Mouse (Mus musculus) forebrain, embryonic 12.5 days (tissue): Measurements from ENCODE around the gene Acp5. TPM values are rescaled to one million over a fixed set of nuclear protein-coding genes. Genes with fewer than 3 reads are reported as not detected.

Experiments used
- ATAC-seq: fragments of 200-750 bp; cut with Nextera tagmentation; 2 replicates; pipeline ENCODE4 v1.8.0; 2017; ENCODE audit warnings: moderate TSS enrichment; ENCODE audit not compliant: low FRiP score
- H3K27ac ChIP-seq: fragments of 300-500 bp; sonication (generic); 2 replicates; pipeline ENCODE4 v1.5.1; 2016; ENCODE audit warnings: mild to moderate bottlenecking
- H3K27me3 ChIP-seq: fragments of 300-500 bp; sonication (generic); 2 replicates; pipeline ENCODE4 v1.6.1; 2016; ENCODE audit warnings: mild to moderate bottlenecking
- H3K36me3 ChIP-seq: fragments of 300-500 bp; sonication (generic); replicated peaks from 2 replicates; pipeline ENCODE4 v1.6.1; 2016; ENCODE audit warnings: mild to moderate bottlenecking
- H3K4me1 ChIP-seq: fragments of 300-500 bp; sonication (generic); 2 replicates; pipeline ENCODE4 v1.6.1; 2016
- H3K4me2 ChIP-seq: fragments of 300-500 bp; sonication (generic); 2 replicates; pipeline ENCODE4 v1.6.1; 2016; ENCODE audit warnings: mild to moderate bottlenecking, moderate library complexity
- H3K4me3 ChIP-seq: fragments of 300-500 bp; sonication (generic); replicated peaks from 2 replicates; pipeline ENCODE4 v1.5.1; 2016; ENCODE audit warnings: mild to moderate bottlenecking
- H3K9ac ChIP-seq: fragments of 300-500 bp; sonication (generic); 2 replicates; pipeline ENCODE4 v1.6.1; 2016; ENCODE audit warnings: mild to moderate bottlenecking
- H3K9me3 ChIP-seq: fragments of 300-500 bp; sonication (generic); 2 replicates; pipeline ENCODE4 v1.6.1; 2016
- WGBS: fragments of 180-500 bp; shearing (Covaris S2); methylation state at CpG from one replicate; pipeline ENCODE4 v1.1.7; 2016; 5-methylcytosine and 5-hydroxymethylcytosine counted together
- polyA plus RNA-seq: library from polyadenylated mRNA; unstranded; fragments of >200 nt; fragmentation: Nextera tagmentation; extraction: Ambion mirVana; gene quantifications from 2 replicates; pipeline ENCODE4 v1.2.1, GENCODE M21; 2016

The Acp5 gene
- polyA plus RNA-seq = 3.6 and 6.6 TPM in 2 replicates

DNA sequence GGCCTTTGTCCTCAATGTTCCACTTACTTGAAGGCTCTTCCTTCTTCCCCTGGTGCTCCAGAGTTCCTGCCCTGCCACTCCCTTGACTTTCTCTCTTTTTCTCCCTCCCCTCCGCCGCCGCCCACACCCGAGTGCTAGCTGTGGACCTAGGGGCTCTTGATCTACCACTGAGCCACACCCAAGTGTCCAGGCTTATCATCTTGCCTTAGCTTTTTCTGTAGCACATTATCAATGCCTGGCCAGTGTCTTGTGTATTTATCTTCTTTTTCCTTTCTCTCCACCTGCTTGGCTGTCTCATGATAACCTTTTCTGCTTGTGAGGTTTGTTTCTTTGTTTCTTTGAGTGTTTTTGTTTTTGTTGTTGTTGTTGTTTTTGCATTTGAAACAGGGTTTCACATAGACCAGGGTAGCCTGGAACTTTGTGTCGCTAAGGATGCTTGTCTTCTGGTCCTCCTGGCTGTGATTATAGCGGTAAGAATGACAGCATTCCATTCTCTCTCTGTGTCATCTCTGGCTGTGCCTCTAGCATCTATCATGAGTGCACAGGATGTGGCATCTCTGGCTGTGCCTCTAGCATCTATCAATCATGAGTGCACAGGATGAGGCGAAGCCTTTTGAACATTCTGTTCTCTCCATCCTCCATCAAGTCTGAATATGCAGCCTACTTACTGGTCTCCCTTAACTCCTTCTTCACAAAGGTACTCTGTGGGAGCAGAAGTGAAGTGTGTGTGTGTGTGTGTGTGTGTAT lies at the start of gene Acp5:
Gene Acp5 (minus strand): TSS at position 68 of the 747 bp plus-strand sequence.
- 81% methylated on average over 7 of the region's 7 CpGs for WGBS
- no peaks in the 10 kb centered on the region for H3K9me3 ChIP-seq
- H3K4me2 ChIP-seq = no peak within 1 kb of the TSS
- H3K4me3 ChIP-seq = no peak within 1 kb of the TSS
- H3K9ac ChIP-seq = no peak within 1 kb of the TSS
- H3K27me3 ChIP-seq = peaks cover 37% of the 10 kb centered on the region
- peaks cover 19% of the 10 kb centered on the region; the same call in 1 of the 2 replicates for H3K4me1 ChIP-seq
- H3K36me3 ChIP-seq = no peaks in the 10 kb centered on the region
- no peak for ATAC-seq
- no peak within 1 kb of the TSS for H3K27ac ChIP-seq

DNA sequence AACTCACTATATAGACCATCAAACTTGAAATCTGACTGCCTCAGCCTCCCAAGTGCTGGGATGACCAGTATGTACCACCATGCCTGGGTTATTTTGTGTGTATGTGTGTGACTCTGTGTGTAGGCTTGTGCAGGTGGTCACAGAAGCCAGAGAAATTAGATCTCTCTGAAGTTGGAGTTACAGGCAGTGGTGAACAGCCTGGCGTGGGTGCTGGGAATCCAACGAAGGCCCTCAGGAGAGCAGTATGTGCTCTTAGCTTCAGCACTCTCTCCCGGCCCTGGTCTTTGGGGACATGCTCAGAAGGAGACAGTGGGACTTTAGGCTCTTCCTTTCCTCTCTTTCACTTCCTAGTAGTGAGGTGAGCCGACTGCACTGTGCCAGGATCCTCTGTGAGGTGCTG lies 36.8 kb upstream of the Acp5 start:
- Histone ChIP-seq H3K4me3 (no peak overlapping the region), H3K27me3 (no peaks in the 10 kb centered on the region), H3K9ac (no peak overlapping the region), H3K9me3 (peaks cover 9% of the 10 kb centered on the region; the same call in 1 of the 2 replicates), H3K4me2 (no peak overlapping the region), H3K36me3 (no peaks in the 10 kb centered on the region), H3K27ac (no peak overlapping the region), H3K4me1 (no peaks in the 10 kb centered on the region)
- 90% methylated on average over 4 of the region's 4 CpGs for WGBS
- ATAC-seq = no peak

DNA sequence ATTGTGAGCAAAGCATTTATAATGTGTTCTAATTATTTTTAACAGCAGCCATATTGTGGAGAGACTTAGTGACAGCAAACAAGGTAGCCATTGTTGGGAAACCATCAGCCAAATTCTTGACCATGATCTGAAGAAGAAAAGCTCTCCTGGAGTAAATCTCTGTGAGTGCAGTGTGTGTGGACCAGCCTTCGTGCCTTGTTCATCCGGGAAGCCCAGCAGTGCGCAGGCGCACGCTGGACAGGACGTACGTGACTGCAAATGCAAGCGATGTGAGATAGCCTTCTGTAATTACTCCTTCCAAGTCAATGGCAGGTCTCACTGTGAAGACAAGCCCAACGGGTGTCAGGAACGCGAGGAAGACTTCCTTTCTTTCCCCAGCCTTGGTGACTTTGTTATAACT lies 33.8 kb upstream of the Acp5 start:
- Histone ChIP-seq H3K4me1 (peaks cover 9% of the 10 kb centered on the region), H3K9me3 (peaks cover 6% of the 10 kb centered on the region), H3K36me3 (no peaks in the 10 kb centered on the region), H3K9ac (no peak overlapping the region), H3K27ac (no peak overlapping the region), H3K4me2 (no peak overlapping the region), H3K4me3 (no peak overlapping the region), H3K27me3 (no peaks in the 10 kb centered on the region)
- no peak for ATAC-seq
- 96% methylated on average over 11 of the region's 11 CpGs for WGBS

DNA sequence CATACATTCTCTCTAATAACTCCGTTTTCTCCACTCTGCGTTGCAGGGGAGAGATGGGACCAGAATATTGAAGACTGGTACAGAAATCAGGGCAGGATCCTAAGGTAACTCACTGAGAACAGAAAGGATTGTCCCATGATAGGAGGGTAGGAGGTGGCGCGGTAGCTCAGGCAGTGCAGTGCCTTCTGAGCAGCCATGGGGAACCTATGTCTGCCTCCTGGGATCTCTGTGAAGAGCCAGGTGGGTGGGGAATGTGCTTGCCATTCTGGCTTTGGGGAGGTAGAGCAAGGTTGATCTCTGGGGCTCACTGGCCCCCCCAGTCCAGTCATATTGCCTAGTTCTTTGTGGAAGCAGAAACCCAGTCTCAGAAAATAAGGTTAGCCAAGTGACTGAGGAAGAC lies 32.2 kb upstream of the Acp5 start:
- Histone ChIP-seq H3K9ac (no peak overlapping the region), H3K27ac (no peak overlapping the region), H3K36me3 (no peaks in the 10 kb centered on the region), H3K4me2 (no peak overlapping the region), H3K4me3 (no peak overlapping the region), H3K27me3 (peaks cover 9% of the 10 kb centered on the region; the same call in 1 of the 2 replicates), H3K9me3 (peaks cover 6% of the 10 kb centered on the region), H3K4me1 (peaks cover 9% of the 10 kb centered on the region)
- WGBS = 97% methylated on average over 4 of the region's 4 CpGs
- no peak for ATAC-seq

DNA sequence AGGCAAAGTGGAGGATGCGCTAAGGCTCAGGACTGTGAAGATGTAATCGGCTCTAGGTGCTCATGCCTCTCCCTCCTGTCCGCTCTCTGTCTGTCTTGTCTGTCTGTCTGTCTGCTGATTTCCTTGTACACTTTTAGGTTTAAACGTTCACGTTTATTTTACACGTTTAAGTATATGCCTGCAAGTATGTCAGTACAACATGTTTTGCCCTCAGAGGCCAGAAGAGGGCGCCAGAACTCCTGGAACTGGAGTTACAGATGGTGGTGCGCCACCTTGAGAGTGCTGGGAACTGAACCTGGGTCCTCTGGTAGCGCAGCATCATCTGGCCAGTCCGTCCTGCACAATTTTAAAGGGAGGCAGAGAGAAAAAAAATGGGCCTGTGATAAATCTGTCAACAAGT lies 31.2 kb upstream of the Acp5 start:
- peaks cover 9% of the 10 kb centered on the region for H3K4me1 ChIP-seq
- no peaks in the 10 kb centered on the region for H3K36me3 ChIP-seq
- peaks cover 6% of the 10 kb centered on the region for H3K9me3 ChIP-seq
- H3K4me2 ChIP-seq = no peak overlapping the region
- no peak overlapping the region for H3K4me3 ChIP-seq
- ATAC-seq = no peak
- no peak overlapping the region for H3K9ac ChIP-seq
- H3K27me3 ChIP-seq = peaks cover 9% of the 10 kb centered on the region; the same call in 1 of the 2 replicates
- H3K27ac ChIP-seq = no peak overlapping the region
- 92% methylated on average over 10 of the region's 10 CpGs for WGBS

DNA sequence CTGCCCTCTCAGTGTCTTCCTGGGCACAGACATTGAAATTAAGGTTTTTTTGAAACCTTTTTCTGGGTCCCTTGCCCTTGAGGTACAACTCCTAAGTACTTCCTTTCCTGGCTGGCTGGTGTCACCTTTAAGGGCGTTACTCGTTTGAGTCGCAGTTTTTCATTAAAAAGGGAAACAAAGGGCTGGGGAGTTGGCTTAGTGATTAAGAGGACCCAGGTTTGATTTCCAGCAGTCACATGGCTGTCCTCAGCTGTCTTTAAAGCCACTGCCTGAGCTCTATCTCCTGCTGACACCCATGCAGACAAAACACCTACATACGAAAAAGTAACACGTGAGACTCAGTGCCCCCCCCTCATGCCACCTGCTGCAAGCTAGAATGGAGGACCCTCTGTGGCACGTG lies 30.5 kb upstream of the Acp5 start:
- ATAC-seq = no peak
- no peak overlapping the region for H3K4me2 ChIP-seq
- 46% methylated on average over 6 of the region's 6 CpGs for WGBS
- H3K36me3 ChIP-seq = no peaks in the 10 kb centered on the region
- no peak overlapping the region for H3K4me3 ChIP-seq
- H3K27me3 ChIP-seq = peaks cover 9% of the 10 kb centered on the region; the same call in 1 of the 2 replicates
- H3K27ac ChIP-seq = no peak overlapping the region
- peaks cover 9% of the 10 kb centered on the region for H3K4me1 ChIP-seq
- H3K9ac ChIP-seq = no peak overlapping the region
- H3K9me3 ChIP-seq = peaks cover 6% of the 10 kb centered on the region

DNA sequence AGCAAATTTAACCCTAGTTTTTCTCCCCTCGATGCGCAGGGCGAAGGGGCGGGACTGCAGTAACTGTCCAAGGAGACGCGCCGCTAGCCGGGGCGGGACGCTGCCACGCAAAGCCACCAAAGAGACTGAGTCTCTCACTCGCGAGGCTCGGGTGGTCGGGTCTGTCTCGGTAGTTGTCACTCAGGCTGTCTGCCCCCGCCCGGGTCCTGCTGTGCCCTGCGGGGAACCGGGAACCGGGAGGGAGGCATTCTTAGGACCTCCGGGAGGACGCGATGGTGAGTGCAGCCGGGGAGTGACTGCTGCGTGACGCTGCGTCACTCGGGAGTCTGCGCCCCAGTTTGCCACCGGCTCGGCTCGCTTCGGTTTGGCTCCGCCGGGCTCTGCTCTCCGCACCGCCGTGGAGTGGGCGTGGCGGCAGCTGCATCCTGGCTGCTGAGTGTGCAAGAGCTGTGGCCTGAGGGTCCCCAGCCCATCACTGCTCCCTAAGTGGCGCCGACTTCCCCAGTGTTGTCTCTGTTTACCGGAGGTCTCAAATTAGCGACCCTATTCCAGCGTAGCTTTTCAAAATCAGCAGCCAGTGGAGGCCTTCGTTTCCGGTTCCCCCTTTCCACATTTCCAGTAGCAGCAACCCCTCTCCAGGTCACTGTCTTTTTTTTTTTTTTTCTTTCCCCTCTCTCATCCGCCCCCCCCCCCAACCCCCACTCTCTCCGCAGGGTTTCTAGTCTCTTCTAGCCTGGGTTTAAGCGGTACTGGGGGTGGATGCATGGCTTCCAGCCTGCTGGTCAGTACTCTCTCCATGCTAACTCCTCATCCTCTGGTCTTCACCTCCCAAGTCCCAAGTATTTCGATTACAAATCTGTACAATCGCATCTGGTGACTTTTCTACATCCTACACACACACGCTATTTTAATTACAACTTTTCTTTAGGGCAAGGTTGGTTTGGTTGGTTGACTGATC lies 29.5 kb upstream of the Acp5 start:
- peaks cover 9% of the 10 kb centered on the region; the same call in 1 of the 2 replicates for H3K27me3 ChIP-seq
- ATAC-seq = peak; percentile 90
- WGBS = 2% methylated on average over 45 of the region's 54 CpGs
- peak overlapping the region; percentile 75 for H3K9ac ChIP-seq
- no peaks in the 10 kb centered on the region for H3K36me3 ChIP-seq
- H3K9me3 ChIP-seq = peaks cover 6% of the 10 kb centered on the region
- H3K4me2 ChIP-seq = peak overlapping the region; percentile 94
- H3K4me1 ChIP-seq = peaks cover 9% of the 10 kb centered on the region
- peak overlapping the region; percentile 54 for H3K4me3 ChIP-seq
- peak overlapping the region; percentile 61 for H3K27ac ChIP-seq

DNA sequence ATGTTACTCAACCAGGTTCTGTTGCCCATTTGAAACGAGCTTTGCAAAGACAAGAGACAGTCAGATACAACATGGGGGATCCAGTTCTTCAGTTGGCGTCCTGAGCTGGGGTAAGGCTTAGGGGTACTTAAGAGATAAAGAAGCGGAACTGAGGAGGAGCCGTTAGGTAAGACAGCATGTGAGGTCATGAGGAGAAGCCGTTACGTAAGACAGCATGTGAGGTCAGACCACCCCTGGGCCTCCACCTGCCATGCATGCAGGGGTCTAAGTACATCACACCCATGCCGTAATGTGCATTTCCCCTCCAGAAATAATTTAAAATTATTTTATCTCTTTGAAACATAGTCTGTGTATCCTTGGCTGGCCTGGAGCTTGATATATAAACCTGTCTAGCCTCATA lies 27.4 kb upstream of the Acp5 start:
- no peak for ATAC-seq
- H3K9ac ChIP-seq = no peak overlapping the region
- H3K4me3 ChIP-seq = no peak overlapping the region
- no peak overlapping the region for H3K4me2 ChIP-seq
- no peak overlapping the region for H3K27ac ChIP-seq
- WGBS = 87% methylated on average over 7 of the region's 7 CpGs
- peaks cover 6% of the 10 kb centered on the region for H3K9me3 ChIP-seq
- peaks cover 7% of the 10 kb centered on the region; the same call in 1 of the 2 replicates for H3K36me3 ChIP-seq
- peaks cover 12% of the 10 kb centered on the region for H3K27me3 ChIP-seq
- peaks cover 12% of the 10 kb centered on the region for H3K4me1 ChIP-seq

DNA sequence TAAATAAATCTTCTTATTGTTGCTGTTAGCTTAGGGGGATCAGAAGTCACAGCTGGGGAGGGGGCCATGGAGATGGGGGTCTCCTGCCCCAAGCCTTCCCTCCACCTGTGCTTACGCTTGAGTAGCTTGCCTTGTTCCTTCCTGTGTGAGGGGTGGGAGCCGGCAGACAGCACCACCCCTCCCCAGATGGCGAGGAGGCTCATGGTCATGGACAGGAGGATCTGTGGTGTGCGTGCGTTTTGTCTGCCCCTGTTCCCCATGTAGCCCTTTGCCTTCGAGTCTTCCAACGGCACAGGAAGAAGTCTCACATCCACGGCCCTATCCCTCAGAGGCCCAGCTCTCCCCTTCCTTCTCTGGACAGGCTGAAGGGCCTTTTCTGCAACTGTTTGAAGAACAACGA lies 26.8 kb upstream of the Acp5 start:
- no peak for ATAC-seq
- H3K4me2 ChIP-seq = no peak overlapping the region
- peaks cover 12% of the 10 kb centered on the region for H3K27me3 ChIP-seq
- H3K9me3 ChIP-seq = peaks cover 6% of the 10 kb centered on the region
- H3K27ac ChIP-seq = no peak overlapping the region
- WGBS = 76% methylated on average over 9 of the region's 9 CpGs
- H3K9ac ChIP-seq = no peak overlapping the region
- no peak overlapping the region for H3K4me3 ChIP-seq
- peaks cover 18% of the 10 kb centered on the region for H3K4me1 ChIP-seq
- H3K36me3 ChIP-seq = peaks cover 8% of the 10 kb centered on the region; the same call in 1 of the 2 replicates

DNA sequence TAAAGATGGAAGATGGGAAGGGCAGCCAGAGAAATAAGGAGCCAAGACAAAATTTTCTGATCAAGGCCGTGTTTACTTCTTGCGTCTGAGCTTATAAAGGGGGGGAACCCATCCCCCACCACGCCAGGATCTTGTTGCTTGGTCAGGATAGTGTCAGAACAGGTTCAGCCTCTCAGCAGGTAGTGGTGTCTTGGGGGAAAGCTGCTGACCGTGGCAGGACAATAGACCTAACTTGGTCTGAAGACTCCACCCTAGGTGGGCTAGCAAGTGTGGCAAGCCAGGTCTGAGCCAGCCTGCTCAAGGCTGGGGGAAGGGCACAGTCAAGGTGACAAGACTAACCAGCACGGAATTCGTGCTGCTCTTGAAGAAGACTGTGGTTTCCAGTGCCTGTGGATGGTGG lies 25.8 kb upstream of the Acp5 start:
- ATAC-seq = no peak
- no peaks in the 10 kb centered on the region for H3K9me3 ChIP-seq
- WGBS = 39% methylated on average over 6 of the region's 6 CpGs

DNA sequence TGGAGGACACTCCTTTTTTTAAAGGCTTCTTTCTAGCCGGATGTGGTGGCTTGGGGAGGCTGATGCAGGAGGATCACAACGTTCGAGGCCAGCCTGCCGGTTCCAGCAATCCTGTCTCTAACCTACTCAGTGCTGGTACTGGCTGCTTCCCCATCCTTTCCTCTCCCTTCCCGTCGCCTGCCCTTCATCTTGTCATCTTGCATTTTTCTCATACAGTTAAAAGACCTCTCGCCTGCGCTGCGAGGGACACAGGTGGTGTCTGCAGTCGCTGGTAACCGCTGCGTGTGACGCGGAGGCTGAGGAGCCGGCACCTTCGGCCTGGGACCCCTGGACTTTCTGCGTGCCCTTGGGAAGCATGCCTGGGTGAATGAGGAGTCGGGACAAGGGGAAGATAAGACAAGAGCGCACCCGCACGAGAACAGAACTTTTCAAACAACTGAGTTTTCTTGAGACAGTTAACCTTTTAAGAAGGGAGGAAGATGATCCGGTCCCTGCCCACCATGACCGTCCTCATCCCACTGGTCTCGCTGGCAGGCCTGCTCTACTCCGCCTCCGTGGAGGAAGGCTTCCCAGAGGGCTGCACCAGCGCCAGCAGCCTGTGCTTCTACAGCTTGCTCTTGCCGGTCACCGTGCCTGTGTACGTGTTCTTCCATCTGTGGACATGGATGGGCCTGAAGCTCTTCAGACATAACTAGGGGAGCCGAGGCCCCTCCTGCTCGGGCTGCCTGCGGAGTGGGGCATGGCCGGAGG lies 22.2 kb upstream of the Acp5 start:
- H3K27ac ChIP-seq = 0 out of 2 replicates have a peak overlapping the region, but pooled peaks have one; percentile 79

More for the DNA sequence above, 25.8 kb upstream of the Acp5 start:
- no peak overlapping the region for H3K9ac ChIP-seq
- peaks cover 20% of the 10 kb centered on the region for H3K4me1 ChIP-seq
- H3K36me3 ChIP-seq = peaks cover 8% of the 10 kb centered on the region; the same call in 1 of the 2 replicates
- no peak overlapping the region for H3K4me2 ChIP-seq
- H3K27me3 ChIP-seq = peaks cover 12% of the 10 kb centered on the region
- no peak overlapping the region for H3K4me3 ChIP-seq
- H3K27ac ChIP-seq = no peak overlapping the region

More for the DNA sequence above, 22.2 kb upstream of the Acp5 start:
- H3K4me3 ChIP-seq = peak overlapping the region; percentile 63
- H3K27me3 ChIP-seq = peaks cover 3% of the 10 kb centered on the region
- H3K4me1 ChIP-seq = peaks cover 14% of the 10 kb centered on the region
- peaks cover 8% of the 10 kb centered on the region; the same call in 1 of the 2 replicates for H3K36me3 ChIP-seq
- peak overlapping the region; percentile 79 for H3K9ac ChIP-seq
- ATAC-seq = no peak
- no peaks in the 10 kb centered on the region for H3K9me3 ChIP-seq
- peak overlapping the region; percentile 76 for H3K4me2 ChIP-seq
- WGBS = 72% methylated on average over 34 of the region's 34 CpGs
